Mouse (Mus musculus) spleen, adult 18-20 months (tissue): ENCODE data around the gene 4930415O20Rik.

Experiments
- DNase-seq, 2 experiments: peaks; one replicate each; pipeline ENCODE4 v3.0.0; 2022; ENCODE audit warnings: mixed read lengths in 2 of 2

4930415O20Rik gene

GRCm38 (mm10) chr15:98607557-98607956 is 36.8 kb downstream of the 4930415O20Rik start:
- DNase-seq, result no peak

- DNase-seq, result no peak
Observed at GRCm38 (mm10) chr15:98608058-98608783, 37.4 kb downstream of the 4930415O20Rik start.

GRCm38 (mm10) chr15:98608784-98609250 is 38.0 kb downstream of the 4930415O20Rik start:
- DNase-seq, result no peak

- peak in 1 of 2 experiments; percentile 33 for DNase-seq
Observed at GRCm38 (mm10) chr15:98609331-98610130, 38.7 kb downstream of the 4930415O20Rik start, which contains the start of gene Adcy6. Gene Adcy6, minus strand, starts transcription at chr15:98610076.

GRCm38 (mm10) chr15:98610131-98610633 is 39.4 kb downstream of the 4930415O20Rik start:
- no peak for DNase-seq

GRCm38 (mm10) chr15:98612229-98612628 is 41.4 kb downstream of the 4930415O20Rik start:
- no peak for DNase-seq

- DNase-seq, result no peak
Observed at GRCm38 (mm10) chr15:98614551-98614950, 43.7 kb downstream of the 4930415O20Rik start.

GRCm38 (mm10) chr15:98614971-98615370 is 44.2 kb downstream of the 4930415O20Rik start:
- no peak for DNase-seq

GRCm38 (mm10) chr15:98615751-98616150 is 44.9 kb downstream of the 4930415O20Rik start:
- DNase-seq, result no peak

- DNase-seq, result no peak
Observed at GRCm38 (mm10) chr15:98616362-98617175, 45.8 kb downstream of the 4930415O20Rik start.

- peak; percentile 30 to 74 for DNase-seq
Observed at GRCm38 (mm10) chr15:98617176-98617537, 46.4 kb downstream of the 4930415O20Rik start.

- no peak for DNase-seq
Observed at GRCm38 (mm10) chr15:98622199-98622598, 51.4 kb downstream of the 4930415O20Rik start.

- DNase-seq, result no peak
Observed at GRCm38 (mm10) chr15:98622721-98623120, 51.9 kb downstream of the 4930415O20Rik start.

- DNase-seq, result no peak
Observed at GRCm38 (mm10) chr15:98623361-98623821, 52.6 kb downstream of the 4930415O20Rik start.

GRCm38 (mm10) chr15:98626078-98626477 is 55.3 kb downstream of the 4930415O20Rik start:
- no peak for DNase-seq

GRCm38 (mm10) chr15:98626487-98627212 is 55.8 kb downstream of the 4930415O20Rik start:
- no peak for DNase-seq

GRCm38 (mm10) chr15:98628589-98629254 is 57.9 kb downstream of the 4930415O20Rik start:
- no peak for DNase-seq

- DNase-seq, result no peak
Observed at GRCm38 (mm10) chr15:98629464-98629863, 58.7 kb downstream of the 4930415O20Rik start.

GRCm38 (mm10) chr15:98630540-98630939 is 59.7 kb downstream of the 4930415O20Rik start, which contains the start of gene Cacnb3:
Gene Cacnb3, plus strand, starts transcription at chr15:98630840.
- DNase-seq, result no peak

- peak in 1 of 2 experiments; percentile 39 for DNase-seq
Observed at GRCm38 (mm10) chr15:98631493-98631892, 60.7 kb downstream of the 4930415O20Rik start.

GRCm38 (mm10) chr15:98632107-98632744 is 61.4 kb downstream of the 4930415O20Rik start:
- DNase-seq, result no peak
